Mouse (Mus musculus): ENCODE measurements around the gene Cemip2.
A peak's percentile ranks its signal among the peaks of the same experiment; 100 is the strongest.

Gene Cemip2

DNA sequence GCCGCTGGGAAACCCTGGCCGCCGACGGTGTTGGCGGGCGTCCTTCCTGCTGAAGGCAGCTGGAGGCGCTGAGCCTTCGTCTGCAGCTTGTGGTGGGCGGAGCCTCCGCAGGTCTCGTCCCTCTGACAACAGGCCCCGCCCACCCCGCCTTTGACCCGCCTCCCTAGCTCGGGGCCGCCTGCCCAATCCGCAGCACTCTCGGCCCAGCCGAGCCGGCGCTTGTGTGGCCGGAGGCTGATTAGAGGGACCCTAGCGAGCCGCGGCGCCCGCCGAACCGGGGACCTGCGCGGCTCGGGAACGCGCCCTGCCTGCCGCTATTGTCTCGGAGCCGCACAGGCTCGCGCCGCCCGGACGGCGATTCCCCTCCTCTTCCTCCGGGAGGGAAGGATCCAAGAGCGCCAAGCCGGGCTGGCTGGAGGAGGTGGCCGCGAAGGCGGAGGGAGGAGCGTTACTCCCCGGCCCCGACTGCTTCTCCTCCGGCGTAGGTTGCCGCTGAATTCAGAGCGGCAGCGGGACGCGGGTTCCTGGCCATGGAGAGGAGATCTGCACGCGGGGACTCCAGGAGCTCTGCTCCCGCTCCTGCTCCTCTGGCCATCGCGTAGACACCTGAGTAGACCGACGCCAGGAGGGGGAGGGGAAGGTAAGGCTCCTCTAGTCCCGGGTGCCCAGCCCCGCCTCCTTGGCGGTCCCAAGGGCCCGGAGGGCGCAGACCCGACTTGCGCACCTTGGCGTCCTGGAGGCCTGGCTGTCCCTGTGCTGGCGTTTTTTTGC is at the start of gene Cemip2:
TSS of gene Cemip2 (plus strand) at position 196 of the 771 bp plus-strand sequence.
- peak; percentile 98 for DNase-seq

DNA sequence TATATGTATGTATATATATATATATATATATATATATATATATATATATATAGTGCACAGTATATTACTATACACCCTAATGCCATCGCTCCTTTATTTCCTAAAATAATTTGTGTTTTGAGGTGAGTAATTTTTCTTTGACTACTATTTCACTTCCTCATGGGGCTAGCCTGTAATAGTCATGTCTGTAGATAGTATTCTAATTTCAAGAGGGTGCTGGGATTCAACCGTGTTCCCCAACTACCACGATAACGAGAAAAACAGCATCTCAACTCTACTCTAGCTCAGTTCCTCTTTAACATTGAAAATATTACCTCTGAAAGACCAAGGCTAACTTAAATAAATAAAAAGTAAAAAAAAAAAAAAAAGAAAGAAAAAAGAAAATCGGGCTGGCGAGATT is 49.8 kb upstream of the Cemip2 start:
- no peak for DNase-seq

DNA sequence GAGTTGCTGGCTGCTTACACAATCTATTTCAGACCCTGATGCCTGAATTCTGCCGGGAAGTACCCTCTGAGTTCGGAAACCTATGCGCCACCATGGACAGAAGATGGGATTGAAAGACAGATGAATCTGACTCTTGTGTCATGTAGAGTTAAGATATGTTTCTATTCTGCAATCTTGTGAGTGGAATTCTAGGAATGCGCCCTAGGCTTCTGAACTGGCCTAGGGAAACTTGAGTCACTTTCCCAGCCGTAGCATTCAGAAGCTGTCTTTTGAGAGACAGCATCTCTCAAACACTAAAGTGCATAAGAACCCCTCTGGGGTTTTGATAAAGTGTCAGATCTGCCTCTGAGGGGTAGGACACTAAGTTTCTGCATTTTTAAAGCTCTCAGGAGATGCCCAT is 46.3 kb upstream of the Cemip2 start:
- no peak for DNase-seq

GRCm38 (mm10) chr19:21733176-21733575 is 45.0 kb upstream of the Cemip2 start:
- DNase-seq = no peak

DNA sequence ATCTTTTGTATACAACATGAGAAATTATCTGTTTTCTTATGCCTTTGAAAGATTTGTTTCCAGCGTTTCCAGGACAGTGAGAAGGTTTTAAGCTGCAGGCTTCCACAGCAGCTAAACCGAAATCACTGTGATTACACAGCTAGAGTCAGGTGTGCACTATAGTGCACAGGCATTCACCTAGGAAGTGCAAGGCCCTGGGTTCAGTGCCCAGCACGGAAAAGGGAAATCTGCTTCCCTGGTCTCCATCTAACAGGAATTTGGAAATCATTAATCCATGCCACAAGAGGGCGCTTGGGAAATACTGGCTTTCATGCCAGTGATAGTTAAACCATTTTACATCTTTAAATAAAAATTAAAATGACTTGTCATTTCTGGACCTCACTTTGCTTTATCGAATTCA is 44.0 kb upstream of the Cemip2 start:
- no peak for DNase-seq

DNA sequence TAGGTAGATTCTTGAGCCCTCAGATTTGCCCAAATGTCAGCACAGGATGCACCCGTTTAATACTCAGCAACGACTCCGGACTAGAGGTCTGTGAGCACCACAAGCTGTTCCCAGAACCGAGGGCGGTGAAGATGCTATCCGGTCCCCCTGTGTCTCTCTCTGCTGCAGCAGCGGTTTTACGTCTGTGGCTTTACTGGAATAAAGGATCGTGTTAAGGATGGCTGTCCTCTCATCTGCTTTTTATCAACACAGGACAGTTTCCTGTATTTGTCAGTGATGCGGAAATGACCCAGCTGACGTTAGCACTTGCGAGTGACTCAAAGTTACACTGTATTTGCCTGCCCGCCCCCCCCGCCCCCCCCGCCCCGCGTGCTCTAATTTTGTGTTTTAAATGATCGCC is 40.7 kb upstream of the Cemip2 start:
- DNase-seq = peak; percentile 49

- no peak for DNase-seq
Observed at GRCm38 (mm10) chr19:21737881-21738590, 40.1 kb upstream of the Cemip2 start.

- no peak for DNase-seq
Observed at GRCm38 (mm10) chr19:21738591-21739280, 39.4 kb upstream of the Cemip2 start.

DNA sequence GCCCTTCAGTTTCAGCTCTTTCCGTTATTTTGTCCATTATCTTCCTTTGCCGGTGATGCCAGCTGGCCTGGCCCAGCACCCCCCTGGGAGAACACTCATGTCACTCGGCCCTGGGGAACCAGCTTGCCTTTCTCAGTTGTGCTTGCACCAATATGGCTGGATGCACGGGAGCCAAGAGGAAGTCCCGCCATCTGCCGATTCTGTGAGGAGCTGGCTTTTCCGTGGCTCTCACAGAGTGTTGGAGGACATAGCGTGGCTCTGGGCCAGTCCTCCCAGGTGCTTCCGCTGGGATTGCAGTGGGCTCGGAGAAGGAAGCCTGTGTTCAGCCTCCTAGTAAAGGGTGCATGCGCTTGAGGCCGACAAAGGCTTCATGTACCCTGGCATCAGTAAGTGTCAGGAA is 36.0 kb upstream of the Cemip2 start:
- no peak for DNase-seq

- no peak for DNase-seq
Observed at GRCm38 (mm10) chr19:21745586-21745985, 32.6 kb upstream of the Cemip2 start.

DNA sequence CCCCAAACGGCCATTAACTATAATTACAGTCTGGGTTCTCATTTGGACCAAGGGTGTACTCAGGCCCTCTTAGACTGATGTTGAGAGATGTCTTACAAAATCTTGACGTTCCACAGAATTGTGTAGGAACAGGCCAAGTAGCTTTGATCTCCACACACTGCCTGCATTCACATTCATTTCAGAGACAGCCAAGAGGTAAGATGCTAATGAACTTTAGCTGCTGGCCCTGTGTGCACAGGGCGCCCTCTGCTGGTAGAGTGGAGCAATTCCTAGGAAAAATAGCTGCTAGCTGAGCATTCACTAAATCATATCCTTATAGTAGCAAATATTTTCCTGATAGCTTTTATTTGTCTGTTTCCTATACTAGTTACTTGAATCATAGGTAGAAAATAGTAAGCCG is 30.8 kb upstream of the Cemip2 start:
- peak; percentile 60 for DNase-seq

DNA sequence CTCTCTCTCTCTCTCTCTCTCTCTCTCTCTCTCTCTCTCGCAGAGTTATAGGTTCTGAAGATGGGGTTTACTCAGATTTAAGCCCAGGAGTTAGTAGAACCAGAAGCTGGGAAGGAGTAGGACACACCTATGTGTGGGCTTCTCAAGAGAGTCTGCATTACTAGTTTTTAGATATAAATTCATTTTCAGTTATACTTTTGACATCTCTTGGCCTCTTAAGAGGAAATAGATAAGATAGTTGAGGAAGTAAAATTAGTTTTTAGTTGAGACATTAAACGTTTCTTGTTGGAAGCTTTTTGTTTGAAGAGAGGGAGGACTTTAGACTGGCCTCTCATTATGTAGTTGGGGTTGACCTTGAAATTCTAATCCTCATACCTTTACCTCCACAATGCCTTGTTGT is 28.0 kb upstream of the Cemip2 start:
- DNase-seq = no peak

GRCm38 (mm10) chr19:21761676-21762075 is 16.5 kb upstream of the Cemip2 start:
- no peak for DNase-seq

GRCm38 (mm10) chr19:21764013-21764412 is 14.1 kb upstream of the Cemip2 start:
- DNase-seq = no peak

- DNase-seq = no peak
Observed at GRCm38 (mm10) chr19:21764738-21765137, 13.4 kb upstream of the Cemip2 start.

DNA sequence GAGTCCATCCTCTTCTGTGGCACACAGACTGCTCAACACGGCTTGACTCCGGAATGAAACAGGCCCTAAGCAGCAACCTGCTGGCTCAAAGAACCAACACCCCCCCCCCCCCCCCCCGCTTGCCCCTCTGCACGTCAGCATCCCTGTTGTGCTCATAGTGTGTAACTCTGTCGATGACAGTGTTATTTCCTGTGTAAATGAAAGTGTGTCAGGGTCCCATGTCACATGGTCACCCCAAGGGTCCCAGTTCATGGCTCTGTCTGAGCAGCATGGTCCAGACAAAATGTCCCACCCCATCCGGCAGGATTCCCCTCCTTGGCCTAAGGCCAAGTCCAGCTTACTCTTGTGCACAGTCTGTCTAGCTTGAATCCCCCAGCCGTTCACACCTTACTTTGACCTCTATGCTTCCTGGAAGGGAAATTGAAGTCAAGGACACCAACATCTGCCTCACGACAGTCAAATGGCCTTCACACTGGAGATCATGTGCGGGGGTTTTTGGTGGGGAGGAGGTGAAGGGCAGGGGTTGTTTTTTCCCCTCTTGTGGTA is 10.6 kb upstream of the Cemip2 start:
- no peak for DNase-seq

- DNase-seq = no peak
Observed at GRCm38 (mm10) chr19:21769796-21770195, 8.3 kb upstream of the Cemip2 start.

DNA sequence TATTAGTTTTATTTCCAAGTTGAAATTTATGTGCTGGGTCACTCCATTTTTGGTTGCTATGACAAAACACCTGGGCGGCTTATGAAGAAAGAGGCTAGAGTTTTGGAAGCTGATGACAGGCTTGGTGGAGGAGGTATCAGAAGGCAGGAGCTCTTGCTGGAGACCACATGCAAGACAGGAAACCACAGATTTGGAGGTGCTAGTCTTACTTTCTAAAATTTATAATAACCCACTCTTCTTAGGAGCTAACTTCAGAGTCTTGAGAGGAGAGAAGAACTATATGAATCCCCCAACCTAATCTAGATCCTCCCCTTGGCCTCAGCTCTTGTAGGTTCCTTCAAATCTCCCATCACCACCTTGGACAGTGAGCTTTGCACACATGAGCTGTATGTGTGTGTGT is 6.6 kb upstream of the Cemip2 start:
- no peak for DNase-seq

DNA sequence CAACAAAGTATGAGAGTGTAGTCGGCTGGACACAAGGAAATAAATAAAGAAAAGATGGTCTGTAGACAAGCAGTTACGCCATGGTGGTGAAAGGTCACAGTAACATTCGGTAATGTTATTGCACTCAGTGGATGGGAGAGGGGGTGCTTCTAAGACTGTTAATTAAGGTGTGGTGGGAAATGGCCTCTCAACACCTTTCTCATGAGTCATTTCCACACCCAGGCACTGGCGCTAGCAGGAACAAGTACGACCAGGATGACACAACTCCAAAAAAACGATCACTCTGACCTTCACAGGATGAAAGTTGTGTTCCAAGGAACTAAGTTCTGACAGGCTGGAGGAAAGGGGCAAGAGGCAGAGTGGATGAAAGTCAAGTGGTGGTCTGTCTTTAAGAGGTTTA is 4.5 kb upstream of the Cemip2 start:
- no peak for DNase-seq

GRCm38 (mm10) chr19:21775629-21776028 is 2.5 kb upstream of the Cemip2 start:
- DNase-seq = no peak

GRCm38 (mm10) chr19:21776671-21777070 is 1.5 kb upstream of the Cemip2 start:
- DNase-seq = no peak

DNA sequence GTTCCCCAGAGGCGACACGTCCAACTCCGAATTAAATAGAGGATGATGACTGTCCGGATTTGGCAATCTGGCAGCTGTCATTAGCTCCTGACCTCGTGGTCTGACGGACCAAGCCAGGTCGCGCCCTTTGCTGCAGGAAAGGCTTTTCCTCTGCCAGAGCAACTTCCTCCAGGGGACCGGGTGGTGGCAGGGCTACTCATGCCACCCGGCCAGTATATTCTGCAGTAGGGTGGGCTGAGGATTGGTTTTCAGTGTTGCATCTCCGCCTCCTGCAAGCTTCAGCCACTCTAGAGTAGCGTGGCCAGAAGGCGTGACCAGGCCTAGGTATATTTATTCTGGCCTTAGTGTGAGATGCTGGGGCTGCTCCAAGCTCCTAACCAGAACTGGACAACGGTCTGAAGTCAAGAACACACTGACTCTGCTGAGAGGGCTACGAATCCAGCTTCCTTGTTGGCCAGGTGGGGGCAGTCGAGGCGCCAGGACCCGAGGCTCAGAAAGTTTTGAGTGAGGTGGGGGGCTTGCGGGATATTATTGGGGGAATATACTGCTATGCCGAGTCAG is 891 bp upstream of the Cemip2 start:
- peak; percentile 46 for DNase-seq

GRCm38 (mm10) chr19:21779106-21779505 is 964 bp downstream of the Cemip2 start:
- no peak for DNase-seq
